Mouse (Mus musculus) olfactory bulb, adult 2 months (tissue): ENCODE results near the gene Slc5a10.

ENCODE experiments used
- CTCF ChIP-seq: fragments of 200-500 bp; IDR thresholded peaks from 2 replicates; pipeline ENCODE4 v1.5.1; 2012; ENCODE audit warnings: low read depth, mild to moderate bottlenecking, low read length, moderate library complexity; ENCODE audit not compliant: insufficient read depth
- POLR2A ChIP-seq: fragments of 200-500 bp; IDR thresholded peaks from 2 replicates; pipeline ENCODE4 v1.6.1; 2012; ENCODE audit warnings: mild to moderate bottlenecking, low read depth, low read length, moderate library complexity; ENCODE audit not compliant: insufficient read depth

GRCm38 (mm10) chr11:61687595-61687994 is 33.0 kb downstream of the Slc5a10 start:
- no peak for TF ChIP-seq POLR2A
- TF ChIP-seq CTCF, result no peak
